Mouse (Mus musculus) myocyte (in vitro differentiated cells): ENCODE data around the gene Tmem94. TPM values are rescaled to one million over a fixed set of nuclear protein-coding genes. Genes with fewer than 3 reads are reported as not detected.

Experiments
- H3K27me3 ChIP-seq: one replicate; pipeline ENCODE4 v1.6.1; 2011; ENCODE audit not compliant: control insufficient read depth, insufficient read depth, insufficient read length
- H3K36me3 ChIP-seq: one replicate; pipeline ENCODE4 v1.6.1; 2011; ENCODE audit not compliant: control insufficient read depth, insufficient read depth
- H3K4me2 ChIP-seq: one replicate; pipeline ENCODE4 v1.6.1; 2011; ENCODE audit warnings: low read depth, control low read depth
- H3K4me3 ChIP-seq: one replicate; pipeline ENCODE4 v1.5.1; 2011; ENCODE audit warnings: mild to moderate bottlenecking, control low read depth, moderate library complexity
- H3K79me2 ChIP-seq: one replicate; pipeline ENCODE4 v1.6.1; 2011; ENCODE audit not compliant: control insufficient read depth, insufficient read depth
- H3ac ChIP-seq: one replicate; pipeline ENCODE4 v1.6.1; 2011; ENCODE audit not compliant: control insufficient read depth, insufficient read length
- CEBPB ChIP-seq: IDR thresholded peaks from 2 replicates; pipeline ENCODE4 v1.6.1; 2011; ENCODE audit warnings: mild to moderate bottlenecking, moderate library complexity; ENCODE audit not compliant: poor library complexity, insufficient read depth, severe bottlenecking
- E2F4 ChIP-seq: IDR thresholded peaks from one replicate; pipeline ENCODE4 v1.6.1; 2011; ENCODE audit warnings: mild to moderate bottlenecking, control low read depth, moderate library complexity; ENCODE audit not compliant: insufficient read depth
- MAX ChIP-seq: IDR thresholded peaks from one replicate; pipeline ENCODE4 v1.6.1; 2011; ENCODE audit warnings: low read depth, mild to moderate bottlenecking, control low read depth
- MYOD1 ChIP-seq, 3 experiments: IDR thresholded peaks; one replicate each; pipeline ENCODE4 v1.6.1; 2011; ENCODE audit warnings: control low read depth in 2 of 3, low read depth in 2 of 3, mild to moderate bottlenecking in 2 of 3, moderate library complexity in 1 of 3; ENCODE audit not compliant: insufficient read length in 2 of 3, control insufficient read depth in 1 of 3
- MYOG ChIP-seq, 3 experiments: IDR thresholded peaks; one replicate each; pipeline ENCODE4 v1.6.1; 2011; ENCODE audit warnings: control low read depth in 2 of 3, low read depth in 2 of 3, mild to moderate bottlenecking in 2 of 3; ENCODE audit not compliant: insufficient read length in 2 of 3, control insufficient read depth in 1 of 3, insufficient read depth in 1 of 3
- POLR2A ChIP-seq: IDR thresholded peaks from one replicate; pipeline ENCODE4 v1.6.1; 2011; ENCODE audit warnings: low read depth, mild to moderate bottlenecking, control low read depth, moderate library complexity; ENCODE audit not compliant: insufficient read length
- POLR2AphosphoS2 ChIP-seq: IDR thresholded peaks from one replicate; pipeline ENCODE4 v1.6.1; 2011; ENCODE audit warnings: low read depth, control low read depth; ENCODE audit not compliant: insufficient read length
- REST ChIP-seq: IDR thresholded peaks from one replicate; pipeline ENCODE4 v1.6.1; 2011; ENCODE audit warnings: mild to moderate bottlenecking, control low read depth, moderate library complexity; ENCODE audit not compliant: insufficient read depth, insufficient read length
- SRF ChIP-seq: IDR thresholded peaks from one replicate; pipeline ENCODE4 v1.6.1; 2011; ENCODE audit warnings: low read depth; ENCODE audit not compliant: control insufficient read depth, insufficient read length
- TCF12 ChIP-seq: IDR thresholded peaks from one replicate; pipeline ENCODE4 v1.6.1; 2011; ENCODE audit warnings: mild to moderate bottlenecking, control low read depth; ENCODE audit not compliant: poor library complexity, insufficient read depth, severe bottlenecking
- TCF3 ChIP-seq: IDR thresholded peaks from one replicate; pipeline ENCODE4 v1.6.1; 2011; ENCODE audit warnings: low read depth, control low read depth; ENCODE audit not compliant: insufficient read length
- USF1 ChIP-seq: IDR thresholded peaks from one replicate; pipeline ENCODE4 v1.6.1; 2011; ENCODE audit warnings: low read depth, mild to moderate bottlenecking, control low read depth, moderate library complexity
- polyA plus RNA-seq: library from polyadenylated mRNA; unstranded; fragments of >200 nt; fragmentation: generic; extraction: Trizol; gene quantifications from one replicate; pipeline ENCODE4 v1.2.1, GENCODE M21; 2012; ENCODE audit warnings: missing spikeins

The Tmem94 gene
- polyA plus RNA-seq, 1 experiment: 19.6 TPM

DNA sequence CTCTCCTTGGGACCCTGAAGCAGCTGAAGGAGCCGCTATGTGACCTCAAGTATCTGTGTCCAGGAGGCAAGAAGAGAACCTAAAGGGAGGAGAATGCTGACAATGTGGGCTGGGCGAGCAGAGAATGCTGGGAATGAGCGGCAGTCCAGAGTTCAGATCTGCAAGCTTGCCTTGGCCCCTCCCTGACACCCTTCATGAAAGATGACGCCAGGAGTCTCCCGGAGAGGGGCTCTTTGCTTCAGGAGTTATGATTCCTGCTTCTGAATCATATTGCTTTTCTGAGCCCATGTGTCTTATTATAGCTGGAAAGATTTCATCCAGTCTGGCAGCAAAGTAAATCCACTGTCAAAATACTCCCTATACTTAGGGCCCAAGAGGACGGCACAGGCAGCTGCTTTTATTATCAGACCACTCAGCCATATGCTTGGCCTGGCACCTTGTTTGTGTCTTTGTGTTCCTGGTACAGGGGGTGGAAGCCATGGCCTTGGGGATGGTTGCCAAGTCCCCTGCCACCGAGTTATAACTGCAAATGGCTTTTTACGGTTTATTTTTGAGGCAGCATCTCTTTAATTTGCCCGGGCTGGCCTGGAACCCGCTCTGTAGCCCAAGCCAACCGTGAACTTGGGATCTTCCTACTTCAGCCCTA, 31.1 kb upstream of the Tmem94 start:
- Histone ChIP-seq H3K79me2 (no peaks in the 10 kb centered on the region), H3K4me3 (no peak overlapping the region), H3K4me2 (peak overlapping the region; percentile 55), H3K36me3 (no peaks in the 10 kb centered on the region), H3ac (no peak overlapping the region), H3K27me3 (peaks cover 7% of the 10 kb centered on the region)
- TF ChIP-seq MYOD1 (IDR thresholded peaks at IDR 0.05; ENCODE audit: control insufficient read depth in 1 of 3, insufficient read length in 2 of 3, low read depth in 2 of 3) (peak in 1 of 3 experiments; percentile 49), E2F4 (no peak), MYOG (IDR thresholded peaks at IDR 0.05; ENCODE audit: control insufficient read depth in 1 of 3, insufficient read depth in 1 of 3, insufficient read length in 2 of 3, low read depth in 2 of 3) (peak in 1 of 3 experiments; percentile 75)

DNA sequence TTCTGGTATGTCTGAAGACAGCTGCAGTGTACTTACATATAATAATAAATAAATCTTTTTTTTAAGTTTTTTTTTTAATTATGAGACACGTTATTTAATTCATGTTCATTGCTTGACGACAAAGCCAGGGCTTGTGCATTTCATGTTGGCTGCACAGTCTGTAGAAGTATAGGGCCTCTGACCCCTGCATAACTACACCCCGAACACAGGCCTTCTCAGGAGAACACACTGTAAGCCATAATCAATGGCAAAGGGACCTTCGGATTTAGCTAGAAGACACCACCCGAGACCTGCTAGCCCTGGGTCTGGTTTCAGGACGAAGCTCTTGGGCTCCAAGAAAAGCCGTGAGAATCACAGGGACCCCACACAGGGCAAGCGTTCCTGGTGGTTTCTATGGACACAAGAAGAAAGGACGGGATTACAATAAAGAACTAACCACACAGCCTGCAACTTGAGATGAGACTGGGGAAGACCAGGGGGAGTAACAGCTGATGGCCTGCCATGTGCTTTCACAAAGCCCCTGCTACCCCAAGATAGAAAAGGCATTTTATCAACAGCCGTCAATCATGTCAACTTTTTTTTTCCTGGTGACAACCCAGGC, 27.5 kb upstream of the Tmem94 start:
- Histone ChIP-seq H3K4me2 (peak overlapping the region; percentile 9), H3K36me3 (no peaks in the 10 kb centered on the region), H3K79me2 (no peaks in the 10 kb centered on the region), H3K27me3 (no peaks in the 10 kb centered on the region), H3K4me3 (no peak overlapping the region), H3ac (no peak overlapping the region)
- TF ChIP-seq POLR2A: no peak
- peak in 2 of 3 experiments; percentile 65 to 78 for TF ChIP-seq MYOD1 (IDR thresholded peaks at IDR 0.05; ENCODE audit: control insufficient read depth in 1 of 3, insufficient read length in 2 of 3, low read depth in 2 of 3)
- no peak for TF ChIP-seq SRF
- no peak for TF ChIP-seq POLR2AphosphoS2
- TF ChIP-seq TCF3: no peak
- peak; percentile 62 for TF ChIP-seq TCF12
- TF ChIP-seq MAX: no peak
- TF ChIP-seq CEBPB: no peak
- TF ChIP-seq USF1: no peak
- TF ChIP-seq MYOG (IDR thresholded peaks at IDR 0.05; ENCODE audit: control insufficient read depth in 1 of 3, insufficient read depth in 1 of 3, insufficient read length in 2 of 3, low read depth in 2 of 3): peak in 2 of 3 experiments; percentile 37 to 74
- no peak for TF ChIP-seq REST
- TF ChIP-seq E2F4: no peak

DNA sequence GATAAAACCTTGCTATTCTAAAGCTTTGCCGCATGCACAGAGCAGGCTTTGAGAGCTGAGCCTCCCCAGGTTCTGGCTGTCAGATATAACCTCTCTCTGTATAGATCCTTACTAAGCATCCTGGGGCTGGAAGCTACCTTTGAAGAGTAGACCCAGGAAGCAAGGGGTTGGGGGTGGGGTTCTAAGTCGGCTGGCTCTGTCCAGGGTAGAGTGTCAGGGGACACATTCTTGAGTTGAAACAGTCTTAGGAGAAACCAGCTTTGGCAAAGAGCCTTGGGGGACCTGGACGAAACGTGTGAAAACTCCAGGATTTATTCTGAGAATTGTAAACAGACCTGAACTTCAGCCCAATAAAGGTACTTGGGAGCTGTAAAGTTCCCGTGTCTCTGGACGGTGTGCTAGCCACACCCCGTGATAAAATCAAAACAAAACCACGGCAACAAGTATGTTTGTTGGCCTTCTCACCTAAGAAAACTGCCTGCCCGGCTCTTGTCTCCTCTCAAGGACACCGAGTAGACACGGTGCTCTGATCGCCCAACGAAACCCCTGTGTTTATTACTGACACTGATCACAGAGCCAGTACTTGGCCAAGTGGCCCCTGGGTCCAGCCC, 26.9 kb upstream of the Tmem94 start:
- H3K4me2 ChIP-seq: peak overlapping the region; percentile 38

DNA sequence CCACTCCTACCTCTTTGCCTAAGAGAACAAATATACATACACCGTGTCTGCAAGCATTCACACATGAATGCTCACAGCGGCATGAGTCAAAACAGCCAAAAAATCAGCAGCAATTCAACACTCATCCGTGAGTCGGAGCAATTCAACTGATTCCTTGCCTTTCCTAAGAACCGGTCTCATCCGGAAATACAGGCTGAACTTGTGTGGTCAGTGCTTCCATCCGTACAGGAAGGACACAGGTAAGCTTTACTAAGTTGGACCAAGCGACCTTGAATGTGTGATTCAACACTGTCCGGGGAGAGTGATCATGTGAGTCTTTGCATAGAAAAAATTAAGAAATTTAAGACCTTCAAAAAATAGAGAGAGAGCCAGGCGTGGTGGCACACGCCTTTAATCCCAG, 24.2 kb upstream of the Tmem94 start:
- H3K79me2 ChIP-seq: no peaks in the 10 kb centered on the region
- H3K27me3 ChIP-seq: peaks cover 8% of the 10 kb centered on the region
- H3K4me2 ChIP-seq: no peak overlapping the region
- H3K4me3 ChIP-seq: no peak overlapping the region
- H3ac ChIP-seq: no peak overlapping the region
- TF ChIP-seq TCF3 (no peak), E2F4 (no peak), USF1 (no peak), TCF12 (no peak), MAX (no peak)
- H3K36me3 ChIP-seq: no peaks in the 10 kb centered on the region

More for the DNA sequence above, 26.9 kb upstream of the Tmem94 start:
- TF ChIP-seq SRF (no peak), MYOD1 (IDR thresholded peaks at IDR 0.05; ENCODE audit: control insufficient read depth in 1 of 3, insufficient read length in 2 of 3, low read depth in 2 of 3) (no peak), REST (no peak), TCF12 (no peak), USF1 (no peak), TCF3 (no peak), MAX (no peak), CEBPB (no peak), POLR2AphosphoS2 (no peak)
- Histone ChIP-seq H3K27me3 (peaks cover 4% of the 10 kb centered on the region), H3ac (no peak overlapping the region), H3K79me2 (no peaks in the 10 kb centered on the region), H3K36me3 (no peaks in the 10 kb centered on the region), H3K4me3 (no peak overlapping the region)

DNA sequence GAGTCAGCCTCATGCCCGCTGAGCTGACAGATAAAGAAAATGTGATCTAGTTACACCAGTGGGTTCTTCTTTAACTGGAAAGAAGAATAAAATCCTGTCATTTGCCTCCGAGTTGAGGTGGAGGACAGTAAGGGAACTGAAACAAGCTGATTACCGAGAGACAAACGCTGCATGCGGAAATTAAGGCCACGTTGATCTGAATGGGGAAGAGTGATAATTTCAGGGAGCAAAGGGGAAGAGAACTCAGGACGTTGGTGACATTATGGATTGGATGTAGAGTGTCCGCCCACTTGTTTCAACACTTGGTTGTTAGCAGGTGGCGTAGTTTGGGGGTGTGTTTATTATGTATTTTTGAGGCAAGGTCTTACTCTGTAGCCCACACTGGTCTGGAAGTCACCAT, 22.3 kb upstream of the Tmem94 start:
- no peak overlapping the region for H3ac ChIP-seq
- H3K27me3 ChIP-seq: peaks cover 8% of the 10 kb centered on the region
- TF ChIP-seq CEBPB: no peak
- no peak for TF ChIP-seq TCF12
- TF ChIP-seq E2F4: no peak
- no peak for TF ChIP-seq REST
- no peak overlapping the region for H3K4me3 ChIP-seq
- no peaks in the 10 kb centered on the region for H3K79me2 ChIP-seq
- H3K36me3 ChIP-seq: no peaks in the 10 kb centered on the region
- H3K4me2 ChIP-seq: no peak overlapping the region
